Mouse (Mus musculus) cerebellum, adult 2 months (tissue): ENCODE measurements around the gene Apba3. TPM values are rescaled to one million over a fixed set of nuclear protein-coding genes. Genes with fewer than 3 reads are reported as not detected.
A peak's percentile ranks its signal among the peaks of the same experiment; 100 is the strongest.

Experiments
- DNase-seq, 2 experiments: peaks; one replicate each; pipeline ENCODE4 v3.0.0; 2021
- H3K27ac ChIP-seq: fragments of 200-500 bp; 2 replicates; pipeline ENCODE4 v1.5.1; 2012; ENCODE audit warnings: low read length, control low read depth, inconsistent platforms; ENCODE audit not compliant: insufficient read depth
- H3K27me3 ChIP-seq: fragments of 200-500 bp; 2 replicates; pipeline ENCODE4 v1.6.1; 2012; ENCODE audit warnings: inconsistent platforms, mild to moderate bottlenecking, low read length, moderate library complexity; ENCODE audit not compliant: control insufficient read depth, insufficient read depth
- H3K4me1 ChIP-seq: fragments of 200-500 bp; 2 replicates; pipeline ENCODE4 v1.6.1; 2011; ENCODE audit warnings: low read length; ENCODE audit not compliant: control insufficient read depth, insufficient read depth
- H3K4me3 ChIP-seq: fragments of 200-500 bp; replicated peaks from 2 replicates; pipeline ENCODE3; 2011; ENCODE audit warnings: mild to moderate bottlenecking, low read depth, low read length, control low read depth; ENCODE audit not compliant: insufficient read depth
- CTCF ChIP-seq: fragments of 200-500 bp; IDR thresholded peaks from 2 replicates; pipeline ENCODE4 v1.5.1; 2011; ENCODE audit warnings: low read depth, mild to moderate bottlenecking, control low read depth, low read length, moderate library complexity, borderline replicate concordance; ENCODE audit not compliant: insufficient read depth
- POLR2A ChIP-seq: fragments of 200-500 bp; IDR thresholded peaks from 2 replicates; pipeline ENCODE4 v1.6.1; 2011; ENCODE audit warnings: low read length, control low read depth, borderline replicate concordance; ENCODE audit not compliant: insufficient read depth
- WGBS: fragments of 180-500 bp; shearing (Covaris S2); methylation state at CpG from one replicate; pipeline ENCODE4 v1.1.7; 2018; 5-methylcytosine and 5-hydroxymethylcytosine counted together
- polyA plus RNA-seq: library from polyadenylated mRNA; depleted of rRNA; stranded (reverse); fragments of >200 nt; gene quantifications from 2 replicates; pipeline ENCODE4 v1.2.3, GENCODE M21; 2012

The Apba3 gene
- polyA plus RNA-seq, 1 experiment, result 61.8 TPM

GRCm38 (mm10) chr10:81257158-81258039 is 9.4 kb upstream of the Apba3 start:
- under 1% methylated on average over 62 of the region's 62 CpGs for whole genome bisulfite sequencing
- DNase-seq, result peak; percentile 58 to 68
- Histone ChIP-seq H3K4me3 (peak overlapping the region; percentile 83), H3K27me3 (no peaks in the 10 kb centered on the region), H3K4me1 (peaks cover 5% of the 10 kb centered on the region), H3K27ac (0 out of 2 replicates have a peak overlapping the region, but pooled peaks have one; percentile 24)
- no peak for TF ChIP-seq POLR2A
- no peak for TF ChIP-seq CTCF

DNA sequence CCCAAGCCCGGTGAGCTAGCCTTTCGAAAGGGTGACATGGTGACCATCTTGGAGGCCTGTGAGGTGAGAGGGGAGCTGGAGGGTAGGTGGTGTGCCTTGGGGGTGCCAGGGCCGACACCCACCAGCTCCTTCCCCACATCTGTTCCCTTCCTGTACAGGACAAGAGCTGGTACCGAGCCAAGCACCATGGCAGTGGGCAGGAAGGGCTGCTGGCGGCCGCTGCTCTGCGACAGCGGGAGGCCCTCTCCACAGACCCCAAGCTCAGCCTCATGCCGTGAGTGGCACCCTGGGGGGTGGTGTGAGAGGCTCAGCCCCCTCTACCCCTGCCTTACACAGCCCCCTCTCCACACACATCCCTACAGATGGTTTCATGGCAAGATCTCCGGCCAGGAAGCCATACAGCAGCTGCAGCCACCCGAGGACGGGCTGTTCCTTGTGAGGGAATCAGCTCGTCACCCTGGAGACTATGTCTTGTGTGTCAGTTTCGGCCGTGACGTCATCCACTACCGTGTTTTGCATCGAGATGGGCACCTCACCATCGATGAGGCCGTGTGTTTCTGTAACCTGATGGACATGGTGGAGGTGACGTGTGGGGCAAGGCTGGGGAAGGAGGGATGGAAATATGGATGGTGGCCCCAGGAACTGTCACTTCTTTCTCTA is 7.4 kb upstream of the Apba3 start:
- H3K4me3 ChIP-seq, result no peak overlapping the region
- 24% methylated on average over 21 of the region's 21 CpGs for WGBS
- TF ChIP-seq CTCF, result no peak
- TF ChIP-seq POLR2A, result no peak
- H3K27me3 ChIP-seq, result no peaks in the 10 kb centered on the region
- H3K4me1 ChIP-seq, result peaks cover 5% of the 10 kb centered on the region
- DNase-seq, result no peak
- H3K27ac ChIP-seq, result no peak overlapping the region

DNA sequence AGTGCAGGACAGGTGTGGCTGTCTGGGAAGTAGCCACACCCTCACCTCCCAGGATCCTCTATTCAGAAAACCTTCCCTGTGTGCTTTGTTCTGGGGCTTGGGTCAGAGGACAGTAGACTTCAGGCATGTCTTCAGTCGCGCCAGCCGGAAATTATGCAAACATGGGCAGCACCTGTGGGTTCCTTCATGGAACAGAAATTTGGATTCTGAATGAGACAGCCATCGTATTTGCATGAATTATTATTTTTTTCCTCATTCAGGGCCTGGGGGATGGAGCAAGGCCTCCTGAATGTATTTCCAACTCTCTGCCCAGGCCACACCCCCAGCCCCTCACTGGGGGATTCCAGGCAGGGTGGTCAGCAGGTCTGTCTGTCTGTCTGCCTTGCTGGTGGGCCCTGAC is 5.7 kb upstream of the Apba3 start:
- Histone ChIP-seq H3K27ac (no peak overlapping the region), H3K4me3 (no peak overlapping the region), H3K27me3 (no peaks in the 10 kb centered on the region), H3K4me1 (peaks cover 8% of the 10 kb centered on the region)
- DNase-seq, result no peak
- WGBS, result 91% methylated on average over 4 of the region's 4 CpGs
- TF ChIP-seq POLR2A, result no peak
- no peak for TF ChIP-seq CTCF

DNA sequence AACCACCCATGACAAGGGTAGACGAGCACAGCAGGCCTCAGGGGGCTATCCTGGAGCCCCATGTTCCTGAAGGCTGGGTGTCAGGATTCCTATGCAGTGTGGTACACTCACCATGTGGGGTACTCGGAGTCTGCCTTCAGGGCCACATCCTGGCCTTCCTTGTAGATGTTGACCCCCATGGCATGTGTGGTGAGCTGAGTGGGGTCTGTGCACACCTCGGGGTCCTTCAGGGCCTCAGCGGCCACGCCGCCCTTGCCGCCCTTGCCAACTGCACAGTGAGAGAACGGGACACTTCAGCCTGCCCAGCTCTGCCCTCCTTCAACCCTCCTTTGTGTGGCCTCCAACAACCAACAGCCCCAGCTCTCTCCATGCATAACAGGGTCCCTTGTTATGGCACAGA is 1.2 kb upstream of the Apba3 start:
- WGBS, result 87% methylated on average over 8 of the region's 8 CpGs
- Histone ChIP-seq H3K4me1 (peaks cover 7% of the 10 kb centered on the region), H3K27ac (no peak overlapping the region), H3K4me3 (no peak overlapping the region), H3K27me3 (no peaks in the 10 kb centered on the region)
- no peak for DNase-seq
- TF ChIP-seq CTCF, result no peak
- no peak for TF ChIP-seq POLR2A

- Histone ChIP-seq H3K27ac (peak overlapping the region; percentile 53), H3K4me1 (peaks cover 7% of the 10 kb centered on the region), H3K27me3 (no peaks in the 10 kb centered on the region), H3K4me3 (peak overlapping the region; percentile 83)
- TF ChIP-seq POLR2A (peak; percentile 82), CTCF (no peak)
- WGBS, result 1% methylated on average over 23 of the region's 23 CpGs
- DNase-seq, result peak; percentile 86 to 92
Measured at GRCm38 (mm10) chr10:81268056-81268455, 1.3 kb downstream of the Apba3 start.

GRCm38 (mm10) chr10:81268643-81269412 is 2.1 kb downstream of the Apba3 start:
- TF ChIP-seq POLR2A (no peak), CTCF (no peak)
- WGBS, result 56% methylated on average over 16 of the region's 16 CpGs
- no peaks in the 10 kb centered on the region for H3K27me3 ChIP-seq
- H3K27ac ChIP-seq, result peak overlapping the region; percentile 53; the same call in 1 of the 2 replicates
- H3K4me1 ChIP-seq, result peaks cover 7% of the 10 kb centered on the region
- DNase-seq, result no peak
- peak overlapping the region; percentile 83 for H3K4me3 ChIP-seq

- WGBS, result 81% methylated on average over 21 of the region's 21 CpGs
- Histone ChIP-seq H3K4me3 (no peak overlapping the region), H3K27me3 (no peaks in the 10 kb centered on the region), H3K27ac (no peak overlapping the region), H3K4me1 (peaks cover 4% of the 10 kb centered on the region)
- TF ChIP-seq POLR2A (no peak), CTCF (no peak)
- no peak for DNase-seq
Measured at GRCm38 (mm10) chr10:81272356-81272755, 5.6 kb downstream of the Apba3 start.
